Mouse (Mus musculus) bone marrow, adult 2 months (tissue): ENCODE measurements around the gene Trap1.

Source experiments
- CTCF ChIP-seq: fragments of 200-500 bp; IDR thresholded peaks from 2 replicates; pipeline ENCODE4 v1.5.1; 2011; ENCODE audit warnings: low read length, control low read depth; ENCODE audit not compliant: control insufficient read depth, insufficient read depth
- POLR2A ChIP-seq: fragments of 200-500 bp; IDR thresholded peaks from 2 replicates; pipeline ENCODE4 v1.6.1; 2011; ENCODE audit warnings: low read depth, mild to moderate bottlenecking, control low read depth, low read length, borderline replicate concordance; ENCODE audit not compliant: control insufficient read depth

GRCm38 (mm10) chr16:4100374-4100773 lies 22.7 kb upstream of the Trap1 start:
- no peak for TF ChIP-seq CTCF
- TF ChIP-seq POLR2A = no peak
